Mouse (Mus musculus) hindbrain, embryonic 15.5 days (tissue): ENCODE measurements around the gene Man2a1. TPM values are rescaled to one million over a fixed set of nuclear protein-coding genes. Genes with fewer than 3 reads are reported as not detected.

ENCODE experiments used
- ATAC-seq: fragments of 200-750 bp; cut with Nextera tagmentation; 2 replicates; pipeline ENCODE4 v1.8.0; 2017; ENCODE audit warnings: low read depth, moderate number of reproducible peaks, moderate TSS enrichment; ENCODE audit not compliant: low FRiP score
- H3K27ac ChIP-seq: fragments of 300-500 bp; sonication (generic); replicated peaks from 2 replicates; pipeline ENCODE4 v1.5.1; 2015; ENCODE audit warnings: mild to moderate bottlenecking, inconsistent platforms
- H3K27me3 ChIP-seq: fragments of 300-500 bp; sonication (generic); 2 replicates; pipeline ENCODE4 v1.6.1; 2015; ENCODE audit warnings: control low read depth, inconsistent platforms
- H3K36me3 ChIP-seq: fragments of 300-500 bp; sonication (generic); 2 replicates; pipeline ENCODE4 v1.6.1; 2015; ENCODE audit warnings: control low read depth, inconsistent platforms
- H3K4me1 ChIP-seq: fragments of 300-500 bp; sonication (generic); replicated peaks from 2 replicates; pipeline ENCODE4 v1.6.1; 2015; ENCODE audit warnings: control low read depth, inconsistent platforms
- H3K4me2 ChIP-seq: fragments of 300-500 bp; sonication (generic); 2 replicates; pipeline ENCODE4 v1.6.1; 2015; ENCODE audit warnings: moderate library complexity, mild to moderate bottlenecking, inconsistent platforms
- H3K4me3 ChIP-seq: fragments of 300-500 bp; sonication (generic); 2 replicates; pipeline ENCODE4 v1.5.1; 2015; ENCODE audit warnings: mild to moderate bottlenecking, inconsistent platforms
- H3K9ac ChIP-seq: fragments of 300-500 bp; sonication (generic); 2 replicates; pipeline ENCODE4 v1.6.1; 2015; ENCODE audit warnings: inconsistent platforms
- H3K9me3 ChIP-seq: fragments of 300-500 bp; sonication (generic); 2 replicates; pipeline ENCODE4 v1.6.1; 2016; ENCODE audit warnings: control low read depth, inconsistent platforms
- WGBS: fragments of 180-500 bp; shearing (Covaris S2); methylation state at CpG from one replicate; pipeline ENCODE4 v1.1.7; 2015; 5-methylcytosine and 5-hydroxymethylcytosine counted together
- polyA plus RNA-seq: library from polyadenylated mRNA; unstranded; fragments of >200 nt; fragmentation: Nextera tagmentation; extraction: Ambion mirVana; gene quantifications from 2 replicates; pipeline ENCODE4 v1.2.1, GENCODE M21; 2015

Man2a1 gene
- polyA plus RNA-seq, 1 experiment from 2014 or later, result 5.9 TPM

GRCm38 (mm10) chr17:64725214-64725613 is 124.7 kb downstream of the Man2a1 start:
- Histone ChIP-seq H3K27me3 (no peaks in the 10 kb centered on the region), H3K4me1 (no peaks in the 10 kb centered on the region), H3K9me3 (no peaks in the 10 kb centered on the region), H3K4me3 (no peak overlapping the region), H3K4me2 (no peak overlapping the region), H3K9ac (no peak overlapping the region), H3K27ac (no peak overlapping the region), H3K36me3 (no peaks in the 10 kb centered on the region)
- no peak for ATAC-seq
- 76% methylated on average over 3 of the region's 3 CpGs for WGBS

- no peak overlapping the region for H3K27ac ChIP-seq
- H3K27me3 ChIP-seq, result no peaks in the 10 kb centered on the region
- no peaks in the 10 kb centered on the region for H3K9me3 ChIP-seq
- no peaks in the 10 kb centered on the region for H3K4me1 ChIP-seq
- WGBS, result 91% methylated on average over 7 of the region's 7 CpGs
- no peak overlapping the region for H3K4me3 ChIP-seq
- H3K4me2 ChIP-seq, result no peak overlapping the region
- ATAC-seq, result no peak
- no peaks in the 10 kb centered on the region for H3K36me3 ChIP-seq
- no peak overlapping the region for H3K9ac ChIP-seq
Measured at GRCm38 (mm10) chr17:64726032-64726431, 125.5 kb downstream of the Man2a1 start.

- no peaks in the 10 kb centered on the region for H3K9me3 ChIP-seq
- H3K9ac ChIP-seq, result no peak overlapping the region
- no peak for ATAC-seq
- peaks cover 10% of the 10 kb centered on the region; the same call in 1 of the 2 replicates for H3K36me3 ChIP-seq
- H3K4me1 ChIP-seq, result no peaks in the 10 kb centered on the region
- H3K4me2 ChIP-seq, result no peak overlapping the region
- 95% methylated on average over 4 of the region's 4 CpGs for WGBS
- no peak overlapping the region for H3K4me3 ChIP-seq
- no peak overlapping the region for H3K27ac ChIP-seq
- no peaks in the 10 kb centered on the region for H3K27me3 ChIP-seq
Measured at GRCm38 (mm10) chr17:64735492-64735891, 135.0 kb downstream of the Man2a1 start.

GRCm38 (mm10) chr17:64737918-64738317 is 137.4 kb downstream of the Man2a1 start:
- ATAC-seq, result no peak
- H3K27me3 ChIP-seq, result no peaks in the 10 kb centered on the region
- no peak overlapping the region for H3K4me3 ChIP-seq
- H3K4me1 ChIP-seq, result no peaks in the 10 kb centered on the region
- peaks cover 18% of the 10 kb centered on the region; the same call in 1 of the 2 replicates for H3K36me3 ChIP-seq
- no peak overlapping the region for H3K4me2 ChIP-seq
- no peak overlapping the region for H3K27ac ChIP-seq
- H3K9ac ChIP-seq, result no peak overlapping the region
- H3K9me3 ChIP-seq, result no peaks in the 10 kb centered on the region
- 93% methylated on average over 1 of the region's 1 CpGs for WGBS

- Histone ChIP-seq H3K36me3 (peaks cover 15% of the 10 kb centered on the region; the same call in 1 of the 2 replicates), H3K27me3 (no peaks in the 10 kb centered on the region), H3K4me1 (no peaks in the 10 kb centered on the region), H3K4me2 (no peak overlapping the region), H3K4me3 (no peak overlapping the region), H3K27ac (no peak overlapping the region), H3K9ac (no peak overlapping the region), H3K9me3 (no peaks in the 10 kb centered on the region)
- ATAC-seq, result no peak
- 80% methylated on average over 6 of the region's 6 CpGs for WGBS
Measured at GRCm38 (mm10) chr17:64739129-64739528, 138.6 kb downstream of the Man2a1 start.

- Histone ChIP-seq H3K36me3 (peaks cover 16% of the 10 kb centered on the region; the same call in 1 of the 2 replicates), H3K9ac (no peak overlapping the region), H3K27ac (no peak overlapping the region), H3K27me3 (no peaks in the 10 kb centered on the region), H3K9me3 (no peaks in the 10 kb centered on the region), H3K4me2 (no peak overlapping the region), H3K4me3 (no peak overlapping the region), H3K4me1 (no peaks in the 10 kb centered on the region)
- ATAC-seq, result no peak
- 80% methylated on average over 6 of the region's 6 CpGs for WGBS
Measured at GRCm38 (mm10) chr17:64742715-64743605, 142.4 kb downstream of the Man2a1 start.

GRCm38 (mm10) chr17:64743606-64744300 is 143.2 kb downstream of the Man2a1 start:
- Histone ChIP-seq H3K9ac (no peak overlapping the region), H3K36me3 (peaks cover 16% of the 10 kb centered on the region; the same call in 1 of the 2 replicates), H3K27ac (no peak overlapping the region), H3K4me2 (no peak overlapping the region), H3K9me3 (no peaks in the 10 kb centered on the region), H3K4me1 (no peaks in the 10 kb centered on the region), H3K27me3 (no peaks in the 10 kb centered on the region), H3K4me3 (no peak overlapping the region)
- no peak for ATAC-seq
- WGBS, result 94% methylated on average over 13 of the region's 13 CpGs

GRCm38 (mm10) chr17:64746637-64747225 is 146.2 kb downstream of the Man2a1 start:
- no peak for ATAC-seq
- H3K4me2 ChIP-seq, result no peak overlapping the region
- H3K9me3 ChIP-seq, result no peaks in the 10 kb centered on the region
- no peak overlapping the region for H3K9ac ChIP-seq
- H3K36me3 ChIP-seq, result peaks cover 12% of the 10 kb centered on the region; the same call in 1 of the 2 replicates
- H3K4me3 ChIP-seq, result no peak overlapping the region
- WGBS, result 89% methylated on average over 8 of the region's 8 CpGs
- no peaks in the 10 kb centered on the region for H3K27me3 ChIP-seq
- H3K4me1 ChIP-seq, result no peaks in the 10 kb centered on the region
- H3K27ac ChIP-seq, result no peak overlapping the region

GRCm38 (mm10) chr17:64747461-64747860 is 146.9 kb downstream of the Man2a1 start:
- no peak overlapping the region for H3K9ac ChIP-seq
- no peak overlapping the region for H3K27ac ChIP-seq
- ATAC-seq, result no peak
- H3K36me3 ChIP-seq, result peaks cover 12% of the 10 kb centered on the region; the same call in 1 of the 2 replicates
- H3K9me3 ChIP-seq, result no peaks in the 10 kb centered on the region
- H3K4me1 ChIP-seq, result no peaks in the 10 kb centered on the region
- no peak overlapping the region for H3K4me3 ChIP-seq
- H3K4me2 ChIP-seq, result no peak overlapping the region
- H3K27me3 ChIP-seq, result no peaks in the 10 kb centered on the region
- 93% methylated on average over 5 of the region's 5 CpGs for WGBS

GRCm38 (mm10) chr17:64748131-64748530 is 147.6 kb downstream of the Man2a1 start:
- peaks cover 12% of the 10 kb centered on the region; the same call in 1 of the 2 replicates for H3K36me3 ChIP-seq
- H3K9ac ChIP-seq, result no peak overlapping the region
- no peak overlapping the region for H3K4me2 ChIP-seq
- H3K4me3 ChIP-seq, result no peak overlapping the region
- no peaks in the 10 kb centered on the region for H3K9me3 ChIP-seq
- no peaks in the 10 kb centered on the region for H3K27me3 ChIP-seq
- H3K27ac ChIP-seq, result no peak overlapping the region
- no peaks in the 10 kb centered on the region for H3K4me1 ChIP-seq
- 66% methylated on average over 2 of the region's 2 CpGs for WGBS
- ATAC-seq, result no peak

GRCm38 (mm10) chr17:64749146-64749545 is 148.6 kb downstream of the Man2a1 start:
- H3K4me3 ChIP-seq, result no peak overlapping the region
- H3K4me1 ChIP-seq, result no peaks in the 10 kb centered on the region
- no peak overlapping the region for H3K4me2 ChIP-seq
- peaks cover 12% of the 10 kb centered on the region; the same call in 1 of the 2 replicates for H3K36me3 ChIP-seq
- H3K27me3 ChIP-seq, result no peaks in the 10 kb centered on the region
- no peak overlapping the region for H3K27ac ChIP-seq
- no peaks in the 10 kb centered on the region for H3K9me3 ChIP-seq
- WGBS, result 72% methylated on average over 1 of the region's 1 CpGs
- no peak for ATAC-seq
- H3K9ac ChIP-seq, result no peak overlapping the region

GRCm38 (mm10) chr17:64751249-64751648 is 150.7 kb downstream of the Man2a1 start:
- ATAC-seq, result no peak
- Histone ChIP-seq H3K4me1 (no peaks in the 10 kb centered on the region), H3K4me3 (no peak overlapping the region), H3K27me3 (no peaks in the 10 kb centered on the region), H3K4me2 (no peak overlapping the region), H3K9me3 (no peaks in the 10 kb centered on the region), H3K27ac (no peak overlapping the region), H3K9ac (no peak overlapping the region), H3K36me3 (0 out of 2 replicates have a peak, but pooled peaks cover 5% of the 10 kb centered on the region)
- WGBS, result 92% methylated on average over 5 of the region's 5 CpGs
